Mouse (Mus musculus) embryo, embryonic 10 days (tissue): ENCODE measurements at regions not wholly inside any gene's neighbourhood (a gene's known extent, or its start where the extent isn't known, plus 50 kb on each side); places are given as distances from the start of the nearest gene placed in this dataset.
A peak's percentile ranks its signal among the peaks of the same experiment; 100 is the strongest.

Source experiments
- DNase-seq: peaks from one replicate; pipeline ENCODE4 v3.0.0-alpha.2; 2015; ENCODE audit warnings: low spot score

DNA sequence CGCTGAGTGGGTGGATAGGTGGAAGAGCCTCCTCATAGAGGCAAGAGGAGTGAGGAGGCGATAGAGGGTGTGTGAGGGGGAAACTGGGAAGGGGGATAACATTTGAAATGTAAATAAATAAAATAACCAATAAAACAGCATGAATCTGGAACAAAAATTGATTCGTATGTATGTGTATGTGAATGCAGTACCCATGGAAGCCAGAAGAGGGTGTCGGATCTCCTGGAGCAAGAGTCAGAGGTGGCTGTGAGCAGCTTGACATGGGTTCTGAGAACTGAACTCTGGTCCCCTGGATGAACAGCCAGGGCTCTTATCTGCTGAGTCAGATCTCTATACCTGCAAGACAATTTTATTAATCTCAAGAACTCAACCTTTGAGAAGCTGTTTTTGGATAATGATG is 81.4 kb downstream of the Tfap2b start:
- no peak for DNase-seq

DNA sequence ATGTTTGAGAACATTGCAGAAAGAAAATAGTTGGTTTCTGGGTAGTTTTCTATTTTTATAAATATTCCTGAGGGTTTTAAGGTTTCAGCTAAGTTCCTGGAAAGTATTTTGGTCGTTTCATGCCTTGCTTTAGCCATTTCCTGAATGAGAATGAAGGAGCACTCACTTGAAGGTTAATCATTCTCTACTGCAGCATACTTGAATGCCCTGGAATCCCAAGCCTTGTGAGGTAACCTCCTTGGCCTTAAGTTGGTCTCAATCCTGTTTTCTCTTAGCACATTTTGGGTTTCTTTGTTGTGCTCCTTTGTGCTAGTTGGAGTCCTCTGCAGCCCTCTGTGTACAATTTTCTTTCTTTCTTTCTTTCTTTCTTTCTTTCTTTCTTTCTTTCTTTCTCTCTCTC is 112.9 kb downstream of the Tfap2b start:
- DNase-seq: no peak

DNA sequence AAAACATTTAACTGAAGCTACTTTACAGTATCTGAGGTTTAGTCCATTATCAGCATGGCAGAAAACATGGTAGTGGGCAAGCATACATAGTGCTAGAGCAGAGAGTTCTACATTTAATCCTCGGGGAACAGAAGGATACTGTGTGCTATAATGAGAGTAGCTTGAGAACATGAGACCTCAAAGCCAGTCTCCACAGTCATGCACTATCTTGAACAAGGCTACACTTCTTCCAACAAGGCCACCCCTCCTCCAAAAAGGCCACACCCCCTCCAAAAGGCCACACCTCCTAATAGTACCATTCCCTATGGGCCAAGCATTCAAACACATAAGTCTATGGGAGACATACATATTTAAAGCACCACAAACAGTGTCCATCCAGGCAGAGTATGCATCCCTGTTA is 127.3 kb downstream of the Tfap2b start:
- DNase-seq: no peak

DNA sequence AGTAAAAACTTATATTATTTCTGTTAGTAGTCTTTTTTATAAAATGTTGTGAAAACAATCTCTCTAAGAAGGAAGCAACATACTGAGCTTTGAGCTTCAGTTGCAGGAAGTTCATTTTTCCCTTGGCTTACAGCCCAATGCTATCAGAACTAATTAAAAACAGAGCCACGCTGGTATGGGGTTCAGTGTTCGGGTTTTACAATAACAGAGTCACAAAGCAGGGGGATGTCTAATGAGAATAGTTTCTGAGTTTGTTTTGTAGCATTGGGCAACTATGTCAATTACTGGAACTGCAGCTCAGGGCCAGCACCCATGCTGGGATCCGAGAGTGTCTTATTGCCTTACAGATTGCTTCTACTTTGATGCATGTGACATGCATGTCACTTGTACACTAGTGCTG is 128.5 kb downstream of the Tfap2b start:
- DNase-seq: peak; percentile 4

DNA sequence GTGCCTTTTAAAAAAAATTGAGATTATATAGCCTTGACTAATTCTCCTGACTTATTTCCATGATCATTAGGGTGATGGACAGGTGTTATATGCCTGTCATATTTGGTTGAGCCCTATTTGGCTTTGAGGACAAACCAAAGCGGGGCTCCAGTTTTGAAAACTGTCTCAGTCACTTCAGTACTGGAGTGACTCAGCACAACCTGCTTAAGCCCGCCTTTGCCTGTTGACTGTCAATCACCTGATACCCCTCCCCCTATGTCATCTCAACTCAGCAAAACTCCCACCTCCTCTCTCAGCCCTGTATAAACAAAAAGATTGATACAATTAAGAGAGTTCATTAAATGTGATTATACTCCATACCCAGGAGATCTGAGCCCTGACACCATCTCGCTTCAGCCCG is 135.7 kb downstream of the Tfap2b start:
- no peak for DNase-seq

DNA sequence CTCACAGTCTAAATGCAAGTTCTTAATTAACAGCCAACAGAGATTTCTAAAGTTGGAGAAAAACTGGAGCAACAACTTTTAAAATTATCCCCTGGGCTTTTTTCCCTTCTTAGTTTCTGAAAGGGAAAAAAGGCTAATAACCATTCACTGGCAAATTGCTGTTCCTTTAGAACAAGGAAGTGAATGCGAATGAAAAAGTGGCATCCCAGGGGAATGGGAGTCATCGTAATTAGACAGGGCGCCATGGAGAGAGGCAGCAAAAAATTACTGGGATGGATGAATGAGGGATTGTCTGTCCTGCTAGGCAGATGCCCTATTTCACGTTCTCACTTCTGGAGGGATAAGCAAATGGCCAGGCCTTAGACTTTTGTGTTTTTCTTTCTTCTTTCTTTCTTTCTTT is 141.8 kb downstream of the Tfap2b start:
- no peak for DNase-seq

DNA sequence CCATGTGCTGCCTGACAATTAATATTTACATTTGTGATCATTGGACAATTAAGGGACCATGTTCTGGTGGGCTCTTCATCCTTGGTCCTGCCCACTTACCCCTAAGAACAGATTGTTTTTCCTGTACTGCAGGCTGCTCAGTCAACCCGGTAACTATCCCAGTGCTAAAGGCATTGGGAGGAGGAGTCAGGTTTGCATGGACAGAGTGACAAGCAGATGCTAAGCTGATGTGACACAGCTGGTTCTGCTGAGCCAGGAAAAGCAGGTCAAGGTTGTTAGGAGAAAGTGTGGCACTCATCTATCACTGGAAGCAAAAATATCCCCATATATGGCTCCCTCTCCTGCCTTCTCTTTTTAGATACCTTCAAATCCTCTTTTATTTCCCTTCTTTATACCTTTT is 176.1 kb downstream of the Tfap2b start:
- DNase-seq: no peak

DNA sequence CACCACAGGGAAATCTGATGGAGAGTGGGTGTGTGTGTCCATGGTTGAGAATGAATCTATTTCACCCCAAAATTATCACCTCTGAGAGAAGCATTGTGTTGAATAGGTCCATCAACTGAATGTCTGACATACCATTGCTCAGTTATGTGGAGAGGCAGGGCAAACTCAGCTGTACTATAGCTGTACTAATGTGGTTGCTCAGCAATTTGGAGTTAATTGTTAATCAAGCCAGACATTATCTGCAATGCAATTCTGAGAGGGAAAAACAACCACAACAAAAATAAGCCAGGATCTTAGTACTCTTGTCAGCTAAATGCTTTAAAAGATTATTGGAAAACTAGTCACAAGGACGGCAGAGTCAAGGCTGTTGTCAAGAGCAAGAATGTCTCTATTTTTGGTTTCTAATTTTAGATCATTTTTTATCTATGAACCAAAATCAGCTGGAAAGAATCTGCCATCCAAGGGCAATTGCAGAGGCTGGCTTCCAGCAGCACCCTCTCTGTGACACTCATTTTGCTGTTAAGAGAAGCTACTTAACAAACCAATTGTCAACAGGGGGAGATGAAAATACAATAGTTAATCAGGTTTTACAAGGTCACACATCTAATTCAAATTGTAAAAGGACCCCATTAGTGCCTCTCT is 180.3 kb downstream of the Tfap2b start:
- no peak for DNase-seq

DNA sequence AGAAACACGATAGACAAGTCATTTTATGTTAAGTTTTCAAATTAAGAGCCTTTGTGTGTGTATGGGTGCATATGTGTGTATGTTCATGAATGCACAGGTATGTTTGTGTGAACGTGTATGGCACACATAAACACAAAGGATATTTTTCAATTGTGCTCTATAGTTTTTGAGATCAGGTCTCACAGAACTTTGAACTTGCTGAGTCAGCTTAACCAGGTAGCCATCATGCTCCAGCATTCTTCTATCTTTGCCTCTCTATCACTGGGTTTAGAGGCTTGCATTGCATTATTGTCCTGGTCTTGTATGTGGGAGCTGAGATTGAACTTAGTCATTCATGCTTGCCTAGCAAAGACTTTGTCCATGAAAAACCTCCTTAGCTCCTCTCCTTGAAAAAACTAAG is 198.8 kb downstream of the Tfap2b start:
- no peak for DNase-seq

DNA sequence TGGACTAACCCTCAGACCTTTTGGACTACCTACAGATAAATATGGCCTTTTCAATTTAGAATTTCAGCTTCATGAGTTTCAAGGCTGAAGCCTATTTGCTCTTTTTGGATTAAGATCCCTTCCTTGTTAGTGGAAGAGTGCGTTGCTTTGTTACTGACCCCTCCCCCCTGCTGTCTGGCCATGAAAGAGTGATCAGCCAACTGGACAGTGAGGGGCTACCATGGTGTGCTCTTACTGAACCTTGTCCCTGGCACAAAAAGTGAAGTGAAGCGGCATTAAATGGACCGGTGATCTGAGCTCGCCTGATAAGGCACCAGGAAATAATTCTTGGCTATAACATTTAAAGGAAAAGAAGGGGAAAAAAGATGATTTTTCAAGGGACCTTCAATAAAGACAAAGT is 203.6 kb downstream of the Tfap2b start:
- DNase-seq: peak; percentile 7

DNA sequence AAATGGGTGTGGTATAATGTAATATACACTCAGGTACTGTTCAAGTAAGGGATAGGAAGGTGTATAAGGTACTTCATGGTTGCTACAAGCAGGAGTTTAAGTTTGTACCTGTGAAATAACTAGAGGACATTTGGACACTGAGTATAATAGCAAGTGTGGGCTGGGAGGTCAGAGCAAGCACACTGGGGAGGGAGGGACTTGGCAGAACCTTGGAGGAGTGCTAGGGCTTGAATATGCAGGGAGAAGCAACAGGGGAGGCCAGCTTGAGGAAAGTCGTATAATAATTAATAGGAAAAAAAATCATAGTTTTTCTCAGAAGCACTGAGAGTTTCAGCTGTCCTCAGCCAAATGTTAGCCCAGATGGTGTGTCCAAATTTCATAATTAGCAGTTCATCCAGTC is 212.4 kb downstream of the Tfap2b start:
- no peak for DNase-seq

DNA sequence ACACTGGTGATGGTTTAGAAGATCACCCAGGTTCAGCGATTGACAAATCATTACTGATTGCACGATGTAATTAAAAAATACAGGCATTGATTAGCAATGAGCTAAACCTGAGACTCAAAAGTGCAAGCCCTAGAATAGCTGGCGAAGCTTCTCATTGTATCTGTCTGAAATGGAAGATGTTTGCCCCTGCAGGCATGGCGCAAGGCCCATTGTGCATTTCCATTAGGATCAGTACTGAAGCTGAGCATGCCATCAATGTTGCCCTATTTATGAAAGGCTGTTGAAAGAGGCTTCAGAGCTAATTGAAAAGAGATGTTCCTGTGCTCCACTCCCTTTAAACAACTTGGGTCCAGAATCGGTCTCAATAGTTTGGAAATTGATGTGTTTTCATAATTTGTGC is 242.1 kb downstream of the Tfap2b start:
- no peak for DNase-seq

DNA sequence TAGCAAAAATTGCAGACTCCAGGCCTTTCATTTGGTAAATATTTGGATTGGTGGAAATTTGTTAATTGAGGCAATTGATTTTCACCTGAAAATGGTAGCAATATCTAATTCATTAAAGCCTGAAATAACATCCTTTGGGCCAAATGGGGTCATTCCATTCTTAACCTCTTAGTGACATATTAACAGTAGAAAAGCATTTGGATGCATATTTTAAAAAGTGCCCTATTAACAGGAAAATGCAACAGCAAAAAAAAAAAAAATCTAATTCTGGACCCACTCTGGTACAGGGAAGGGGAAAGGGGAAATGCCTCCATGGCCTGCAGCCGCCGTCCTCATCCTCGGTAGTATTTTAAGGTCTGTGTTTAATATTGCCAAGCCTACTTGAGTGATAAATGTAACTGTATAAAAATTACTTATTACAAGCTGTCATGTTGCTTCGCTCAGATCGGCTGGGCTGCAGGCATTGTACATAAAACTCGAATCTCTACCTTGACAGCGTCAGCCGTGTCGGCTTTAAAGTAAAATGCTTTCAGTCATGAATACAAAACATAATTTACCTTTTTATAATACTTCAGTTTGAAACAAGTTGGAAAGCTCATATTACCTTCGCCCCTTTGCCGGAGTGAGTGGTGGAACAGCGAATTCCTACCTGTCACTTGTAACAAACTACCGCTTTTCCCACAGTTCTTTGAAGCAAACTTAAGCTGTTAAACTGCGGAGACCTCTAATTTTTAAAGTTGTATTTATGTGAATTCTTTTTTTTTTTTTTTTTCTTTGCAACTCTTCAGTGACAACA is 250.1 kb downstream of the Tfap2b start:
- peak; percentile 6 for DNase-seq

DNA sequence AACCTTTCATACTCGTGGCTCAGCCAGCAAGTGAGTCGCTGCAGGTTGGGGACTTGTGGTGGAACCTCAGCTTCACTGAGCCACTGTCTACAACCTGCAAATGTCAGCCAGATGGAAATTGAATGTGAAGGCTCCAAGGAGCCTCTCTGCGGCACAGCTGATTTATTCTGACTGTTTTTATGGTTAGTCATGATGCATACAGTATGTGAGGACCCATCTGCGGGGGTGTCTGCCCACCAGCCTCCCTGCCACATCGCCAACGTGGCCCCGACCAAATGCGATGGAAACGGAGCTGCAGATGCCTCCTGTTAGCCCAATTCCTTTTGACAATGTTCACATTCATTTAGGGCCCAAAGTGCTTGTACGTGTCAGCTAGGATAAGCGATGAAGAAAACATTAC is 251.2 kb downstream of the Tfap2b start:
- no peak for DNase-seq

DNA sequence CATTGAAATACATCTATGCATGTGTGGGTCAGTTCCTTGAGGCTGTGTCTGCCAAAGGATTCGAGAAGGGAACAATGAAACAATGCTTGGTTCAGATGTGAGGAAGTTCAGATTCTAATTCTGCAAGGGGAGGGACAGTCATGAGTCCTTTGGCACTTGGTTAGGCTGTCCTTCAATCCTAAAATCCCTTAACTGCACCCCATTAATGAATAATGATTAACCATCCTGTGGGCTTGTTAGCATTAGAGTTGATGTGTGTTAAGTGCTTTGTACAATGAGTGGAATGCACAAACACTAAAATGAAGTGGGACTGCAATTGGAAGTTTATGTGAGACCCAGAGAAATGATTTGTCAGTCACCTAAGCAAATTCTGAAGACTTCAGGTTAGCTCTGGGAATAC is 264.8 kb downstream of the Tfap2b start:
- DNase-seq: no peak
